Mouse (Mus musculus): ENCODE measurements at regions not wholly inside any gene's neighbourhood (a gene's known extent, or its start where the extent isn't known, plus 50 kb on each side); places are given as distances from the start of the nearest gene placed in this dataset.

- no peak for TF ChIP-seq CTCF (IDR thresholded peaks at IDR 0.05; ENCODE audit: borderline replicate concordance, insufficient read depth, low read length)
- no peak for TF ChIP-seq POLR2A (IDR thresholded peaks at IDR 0.05; ENCODE audit: low read depth, low read length)
Observed at GRCm38 (mm10) chrX:99364072-99364471, 107.0 kb downstream of the Pja1 start.
